Mouse (Mus musculus) cerebellum, adult 9-11 months (tissue): ENCODE measurements around the gene Npc1l1.
A peak's percentile ranks its signal among the peaks of the same experiment; 100 is the strongest.

ENCODE experiments used
- DNase-seq: peaks from one replicate; pipeline ENCODE4 v3.0.0; 2022

Gene Npc1l1

GRCm38 (mm10) chr11:6200570-6200969 is 29.4 kb downstream of the Npc1l1 start:
- no peak for DNase-seq

DNA sequence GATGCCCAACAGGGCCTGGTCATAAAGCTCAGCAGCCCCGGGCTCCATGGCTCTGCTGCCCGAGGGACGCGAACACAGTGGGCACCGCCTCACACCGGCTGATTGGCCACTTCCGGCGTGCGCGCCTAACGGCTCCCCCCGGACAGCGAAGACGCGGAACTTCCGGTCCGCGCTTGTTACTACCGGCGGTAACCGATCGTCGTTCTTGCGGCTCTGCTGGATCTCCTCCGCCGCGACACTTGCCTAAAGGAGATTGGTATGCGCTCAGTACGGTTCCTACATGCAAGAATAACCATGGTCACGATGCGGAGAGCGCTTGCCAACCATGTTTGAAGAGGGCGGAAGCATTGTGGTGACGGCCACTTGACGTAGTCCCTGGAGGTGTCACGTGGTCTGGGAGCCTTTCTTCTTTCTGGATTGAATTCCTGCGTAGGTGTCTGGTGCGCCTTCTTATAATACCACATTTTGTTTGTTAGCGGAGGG is 29.8 kb downstream of the Npc1l1 start, which contains the start of gene Nudcd3:
Gene Nudcd3 (minus strand): TSS at position 329 of the 483 bp plus-strand sequence.
- peak; percentile 90 for DNase-seq

DNA sequence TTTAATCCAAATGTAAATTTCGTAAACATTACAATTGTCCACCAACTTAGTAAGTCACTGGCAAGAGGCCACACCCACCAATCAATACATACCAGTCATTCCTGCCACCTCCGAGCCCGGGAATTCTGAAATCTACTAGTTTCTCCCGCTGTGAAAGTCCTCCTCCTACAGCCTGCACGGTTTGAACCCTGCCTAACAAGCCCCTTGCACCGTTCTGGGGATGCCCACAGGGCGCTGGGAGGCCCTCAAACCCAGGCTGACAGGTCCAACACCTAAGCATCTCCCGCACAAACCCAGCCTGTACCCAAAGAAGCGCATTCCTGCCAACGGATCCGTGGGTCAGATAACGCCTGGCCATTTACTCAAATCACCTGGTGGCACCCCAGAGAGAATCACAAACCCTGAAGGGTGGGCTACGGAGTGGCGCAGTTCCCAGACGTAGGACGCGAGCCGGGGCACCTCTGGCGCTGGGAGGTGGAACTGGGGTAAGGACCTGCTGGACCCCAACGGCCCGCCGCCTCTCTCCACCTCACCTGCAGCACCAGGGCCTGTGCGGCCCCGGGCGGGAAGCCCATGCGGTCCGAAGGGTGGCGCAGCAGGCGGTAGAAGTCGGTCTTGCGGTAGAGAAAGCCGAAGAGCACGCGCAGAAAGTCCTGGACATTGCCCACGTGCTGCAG is 30.4 kb downstream of the Npc1l1 start, which contains the start of gene A730071L15Rik:
Gene A730071L15Rik (plus strand): TSS at position 620 of the 677 bp plus-strand sequence.
- no peak for DNase-seq

DNA sequence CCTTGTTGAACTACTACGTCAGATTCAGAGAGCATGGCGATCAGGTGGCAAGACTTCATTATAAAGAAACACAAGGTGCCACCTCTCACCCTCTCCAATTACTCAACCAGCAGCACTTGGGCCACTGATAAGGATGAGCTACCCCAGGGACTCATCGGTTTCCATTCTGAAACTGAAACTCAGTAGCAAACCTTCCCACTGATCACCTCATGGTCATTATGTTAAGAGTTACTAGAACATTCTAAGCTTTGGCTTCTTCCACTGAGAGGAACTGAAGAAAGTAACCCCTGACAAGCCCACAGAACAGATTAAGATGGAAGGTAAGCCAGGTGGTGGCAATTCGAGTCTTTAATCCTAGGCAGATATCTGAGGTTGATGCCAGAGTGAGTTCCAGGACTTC is 31.5 kb downstream of the Npc1l1 start:
- DNase-seq: no peak

- DNase-seq: no peak
Observed at GRCm38 (mm10) chr11:6196780-6197179, 33.2 kb downstream of the Npc1l1 start.

DNA sequence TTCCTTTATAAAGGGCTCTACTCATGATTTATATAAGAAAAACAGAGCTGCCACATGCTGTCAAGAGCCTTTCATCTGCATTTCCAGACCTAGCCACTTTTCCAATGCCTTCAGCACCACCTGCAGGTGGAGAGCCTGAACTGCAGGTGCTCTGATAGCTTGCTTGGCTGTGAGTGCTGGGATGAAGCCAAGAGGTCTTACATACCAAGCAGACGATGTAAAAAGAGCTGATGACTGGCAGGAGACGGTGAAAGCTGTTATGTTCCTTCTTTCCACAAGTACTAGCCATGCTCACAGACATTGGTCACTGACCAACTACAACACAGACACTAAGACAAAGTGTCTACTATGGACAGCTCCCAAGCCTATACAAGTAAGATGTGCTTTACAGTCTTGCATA is 42.1 kb downstream of the Npc1l1 start:
- peak; percentile 96 for DNase-seq

DNA sequence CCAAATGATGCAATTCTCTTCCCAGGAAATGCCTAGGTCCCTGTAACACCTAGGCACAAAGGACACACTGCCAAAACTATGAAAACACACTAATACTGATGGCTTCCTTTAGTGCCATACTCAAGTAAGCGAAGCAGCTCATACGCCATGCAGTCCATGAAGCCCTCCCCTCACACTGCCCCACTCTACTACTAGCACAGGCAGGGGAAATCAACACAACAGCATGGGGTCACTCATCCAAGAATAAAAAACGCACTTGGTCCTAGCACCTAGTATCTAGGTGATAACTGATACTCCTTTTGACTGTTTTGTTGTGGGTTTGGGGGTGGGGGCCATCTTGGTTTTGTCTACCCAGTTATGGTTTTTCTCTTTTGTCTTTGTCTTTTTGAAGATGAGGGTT is 42.5 kb downstream of the Npc1l1 start:
- no peak for DNase-seq

- no peak for DNase-seq
Observed at GRCm38 (mm10) chr11:6184202-6184935, 45.6 kb downstream of the Npc1l1 start.

DNA sequence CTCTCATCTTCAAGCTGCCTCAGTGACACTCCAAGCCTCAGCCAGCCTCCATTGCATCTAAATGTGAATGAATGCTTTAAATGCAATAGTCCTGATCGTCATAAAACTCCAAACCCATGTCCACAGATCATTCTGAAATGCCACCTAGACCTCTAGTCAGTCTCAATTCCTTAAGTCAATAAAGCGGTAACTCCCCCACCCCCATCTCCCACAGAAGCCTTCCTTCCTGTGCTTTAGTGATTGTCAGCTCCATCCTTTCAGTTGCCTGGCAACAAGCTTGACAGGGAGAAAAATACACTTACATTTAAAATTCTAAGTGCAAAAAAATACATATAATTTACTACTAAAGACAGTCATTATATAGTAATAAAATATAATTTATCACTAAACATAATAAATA is 46.7 kb downstream of the Npc1l1 start:
- DNase-seq: no peak

GRCm38 (mm10) chr11:6180811-6181399 is 49.0 kb downstream of the Npc1l1 start:
- no peak for DNase-seq

- DNase-seq: no peak
Observed at GRCm38 (mm10) chr11:6179194-6179593, 50.7 kb downstream of the Npc1l1 start.

GRCm38 (mm10) chr11:6178673-6179166 is 51.2 kb downstream of the Npc1l1 start:
- no peak for DNase-seq

DNA sequence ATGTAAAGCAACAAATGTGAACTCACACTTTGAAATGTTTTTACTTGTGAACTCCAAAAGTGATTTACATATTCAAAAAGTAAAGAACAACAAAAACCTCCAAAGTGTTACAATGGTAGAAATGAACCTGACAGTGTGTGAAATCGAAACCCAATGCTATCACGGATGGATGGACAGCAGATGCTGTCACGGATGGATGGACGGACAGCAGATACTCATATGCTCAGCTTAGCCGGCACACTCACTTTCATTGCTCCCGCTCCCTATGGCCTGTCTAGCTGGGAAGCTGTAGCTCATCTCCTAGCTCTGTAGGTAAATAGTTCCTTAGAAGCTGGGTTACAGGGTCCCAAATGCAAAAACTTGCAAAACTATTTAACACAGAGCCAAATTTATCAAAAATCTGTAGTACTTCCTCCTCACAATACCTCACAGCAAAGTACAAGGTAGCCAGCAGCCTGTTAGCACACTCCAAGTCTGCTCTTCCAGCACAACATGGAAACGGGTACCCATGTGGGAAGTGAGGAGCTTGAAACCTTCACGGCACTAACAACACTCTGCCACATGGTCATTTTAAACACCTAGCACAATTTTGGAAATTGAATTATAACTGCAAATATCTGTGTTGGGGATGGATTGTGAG is 52.0 kb downstream of the Npc1l1 start:
- no peak for DNase-seq

GRCm38 (mm10) chr11:6175506-6175905 is 54.4 kb downstream of the Npc1l1 start:
- no peak for DNase-seq

DNA sequence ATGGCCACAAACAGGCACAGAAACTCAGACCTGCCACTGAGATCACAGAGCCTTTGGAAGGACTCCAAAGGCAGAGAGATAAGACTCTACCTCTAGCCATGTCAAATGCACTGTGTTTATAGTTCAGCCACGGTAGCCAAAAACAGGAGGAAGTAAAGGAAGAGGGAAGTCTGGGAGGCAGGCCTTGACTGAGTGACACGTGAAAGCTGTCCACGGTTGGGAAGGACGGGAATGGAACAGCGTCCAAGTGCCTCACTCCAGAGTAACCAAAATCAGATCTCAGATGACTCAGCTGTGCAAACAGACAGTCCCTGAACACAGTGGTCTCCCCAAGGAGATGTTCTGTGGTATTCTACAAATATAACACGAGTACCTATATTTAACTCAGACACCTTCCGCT is 55.2 kb downstream of the Npc1l1 start:
- DNase-seq: no peak

- DNase-seq: no peak
Observed at GRCm38 (mm10) chr11:6169041-6169663, 60.8 kb downstream of the Npc1l1 start.

DNA sequence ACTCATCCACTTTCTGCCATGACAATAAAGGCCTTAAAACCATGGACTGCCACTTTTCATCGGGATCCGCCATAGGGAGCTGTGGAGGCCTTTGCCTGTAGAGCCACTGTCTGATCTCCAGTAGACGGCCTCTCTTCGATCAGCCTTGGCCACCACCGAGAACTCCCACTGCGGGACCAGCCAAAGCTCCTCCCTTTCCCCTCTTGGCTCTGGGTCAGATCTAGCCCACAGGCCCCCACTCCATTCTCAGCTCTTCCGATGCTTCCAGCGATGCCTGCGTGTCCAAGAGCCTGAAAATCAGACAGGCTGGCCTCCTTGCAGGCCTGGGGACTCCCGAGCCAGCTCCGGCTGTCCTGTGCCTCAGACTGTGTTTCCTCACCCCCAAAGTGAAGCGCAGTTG is 63.6 kb downstream of the Npc1l1 start:
- DNase-seq: no peak

DNA sequence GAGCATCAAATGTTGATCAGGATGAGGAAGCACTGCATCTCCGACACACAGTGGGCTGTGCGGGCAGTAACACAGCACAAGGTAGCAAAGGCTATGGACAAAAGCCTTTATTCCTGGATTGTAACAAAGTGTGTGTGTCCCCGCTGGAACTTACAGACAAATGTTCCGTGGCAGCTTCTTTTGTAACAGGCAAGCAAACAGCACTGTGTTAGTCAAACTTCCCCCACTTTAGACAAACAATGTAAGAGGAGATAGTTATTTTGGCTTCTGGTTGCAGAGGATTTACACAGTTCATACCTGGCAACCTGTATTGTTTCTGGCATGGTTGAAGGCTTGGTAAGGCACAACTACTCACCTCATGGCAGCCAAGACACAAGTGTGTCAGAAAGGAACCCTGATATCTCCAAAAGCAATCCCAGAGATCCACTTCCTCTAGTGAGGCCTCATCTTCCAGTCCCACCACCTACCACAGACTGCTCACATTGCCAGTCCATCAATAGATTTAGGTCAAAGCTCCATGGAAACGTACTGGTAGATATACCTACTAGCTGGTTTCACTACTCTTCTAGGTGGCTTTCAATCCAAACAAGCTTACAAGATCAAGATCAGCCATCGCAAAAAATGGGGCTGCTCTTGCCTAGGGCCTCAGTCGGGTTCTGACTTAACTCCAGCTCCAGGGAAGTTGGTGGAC is 64.4 kb downstream of the Npc1l1 start:
- no peak for DNase-seq

DNA sequence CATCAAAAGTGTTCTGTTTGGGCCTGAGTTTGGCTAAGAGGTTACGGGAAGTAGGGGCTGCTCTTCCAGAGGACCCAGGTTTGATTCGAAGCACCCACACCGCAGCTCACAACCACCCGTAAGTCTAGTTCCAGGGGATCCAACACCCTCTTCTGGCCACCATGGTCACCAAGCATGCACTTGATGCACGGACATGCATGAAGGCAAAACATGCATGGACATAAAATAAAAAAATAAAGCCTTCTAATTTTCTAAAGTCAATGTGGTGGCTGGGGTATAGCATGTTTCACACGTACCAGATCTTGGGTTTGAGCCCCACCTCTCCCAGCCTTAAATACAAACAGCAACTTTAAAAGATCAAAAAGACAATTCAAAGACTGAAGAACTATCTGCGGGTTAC is 65.2 kb downstream of the Npc1l1 start:
- DNase-seq: no peak

DNA sequence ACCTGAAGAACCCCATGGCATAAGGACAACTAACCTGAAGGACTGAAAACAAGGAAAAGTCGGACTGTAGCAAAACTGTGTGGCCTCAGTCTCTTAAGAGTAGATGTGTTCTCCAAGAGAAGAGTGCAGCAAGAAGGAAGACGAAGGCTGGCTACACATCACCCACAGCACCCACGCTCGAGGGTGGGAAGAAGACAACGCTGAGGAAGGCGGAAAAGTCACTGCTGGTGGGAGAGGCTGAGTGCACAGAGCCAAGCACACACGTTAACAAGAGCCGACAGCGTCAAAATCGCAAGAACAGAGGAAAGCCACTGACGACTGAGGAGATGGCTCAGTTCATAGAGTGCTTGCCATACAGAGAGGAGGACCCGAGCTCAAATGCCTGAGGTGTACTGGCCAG is 66.2 kb downstream of the Npc1l1 start:
- DNase-seq: no peak

- DNase-seq: no peak
Observed at GRCm38 (mm10) chr11:6163062-6163461, 66.9 kb downstream of the Npc1l1 start.

DNA sequence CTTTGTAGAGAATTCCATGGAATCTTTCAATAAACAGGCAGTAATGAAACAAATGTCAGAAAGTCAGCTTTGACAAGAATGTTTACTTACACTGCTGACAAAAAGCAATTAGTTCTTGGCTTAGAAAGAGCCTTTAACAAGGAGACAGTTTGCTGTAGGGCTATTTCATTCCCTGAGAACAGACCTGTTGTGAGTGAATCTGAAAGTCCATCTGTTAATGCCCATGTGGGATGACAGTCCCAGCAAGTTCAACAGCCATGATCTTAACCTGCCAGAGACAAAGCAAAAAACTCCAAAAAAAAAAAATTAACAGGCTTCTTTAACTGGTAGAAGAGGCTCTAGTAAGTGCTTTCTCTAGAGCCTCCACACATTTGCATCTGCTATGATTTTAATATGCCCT is 68.4 kb downstream of the Npc1l1 start:
- peak; percentile 63 for DNase-seq
